In genomic region chr2:35259338-35260080, GRCm38 (mm10) we compare ENCODE assay signal across 10 mouse cellular contexts. TPM values are rescaled to one million over a fixed set of nuclear protein-coding genes. Genes with fewer than 3 reads are reported as not detected.
A peak's percentile ranks its signal among the peaks of the same experiment; 100 is the strongest.
DNase-seq lines count a peak whose midpoint lies in the region; ATAC-seq and TF ChIP-seq lines count a peak whose summit lies in the region.
"Had no signal": no experiment of that assay in that cellular context is flagged by ENCODE, and none has a peak within 500 bp of the region (broad histone marks: within the 10 kb centered on the region; RNA-seq: fewer than 3 reads in every experiment).

No protein-coding gene starts in this region.

- H3K27me3 ChIP-seq in forebrain, embryonic 10.5 days (ENCODE audit: poor library complexity, severe bottlenecking) = peaks cover 52% of the 10 kb centered on the region
- peaks cover 6% of the 10 kb centered on the region; the same call in 1 of the 2 replicates for H3K27me3 ChIP-seq in forebrain, embryonic 11.5 days (ENCODE audit: control insufficient read depth, insufficient read depth, low read length)
- H3K27me3 ChIP-seq in embryonic facial prominence, embryonic 13.5 days = no peaks in the 10 kb centered on the region
- H3K27me3 ChIP-seq in cerebellum, adult 2 months (ENCODE audit: control insufficient read depth, insufficient read depth, low read length) = peaks cover 1% of the 10 kb centered on the region
- H3K27me3 ChIP-seq: Patski had no signal

- H3K4me3 ChIP-seq in forebrain, embryonic 10.5 days = no peak overlapping the region
- no peak overlapping the region for H3K4me3 ChIP-seq in forebrain, embryonic 11.5 days (ENCODE audit: low read depth, low read length)
- H3K4me3 ChIP-seq in embryonic facial prominence, embryonic 13.5 days = no peak overlapping the region
- H3K4me3 ChIP-seq in macrophage (ENCODE audit: inconsistent target) = no peak overlapping the region; the same call in 1 of the 2 replicates
- H3K4me3 ChIP-seq in cerebellum, adult 2 months (replicated peaks; ENCODE audit: insufficient read depth, low read depth, low read length) = no peak overlapping the region
- H3K4me3 ChIP-seq: liver, embryonic 15.5 days had no signal

- H3K9ac ChIP-seq in forebrain, embryonic 11.5 days (ENCODE audit: low read length) = no peak overlapping the region
- H3K9ac ChIP-seq in embryonic facial prominence, embryonic 13.5 days = no peak overlapping the region
- H3K9ac ChIP-seq: liver, embryonic 15.5 days had no signal

- TF ChIP-seq POLR2A in cerebellum, adult 2 months (IDR thresholded peaks at IDR 0.05; ENCODE audit: borderline replicate concordance, insufficient read depth, low read length) = no peak

- 0 out of 2 replicates have a peak overlapping the region, but pooled peaks have one; percentile 44 for H3K27ac ChIP-seq in forebrain, embryonic 10.5 days
- H3K27ac ChIP-seq in forebrain, embryonic 11.5 days (ENCODE audit: low read depth, low read length) = no peak overlapping the region
- peak overlapping the region; percentile 83 for H3K27ac ChIP-seq in embryonic facial prominence, embryonic 13.5 days
- H3K27ac ChIP-seq in macrophage = peak overlapping the region; percentile 88
- H3K27ac ChIP-seq in cerebellum, adult 2 months (ENCODE audit: insufficient read depth, low read length) = no peak overlapping the region
- H3K27ac ChIP-seq: liver, embryonic 15.5 days had no signal

- ATAC-seq in forebrain, embryonic 11.5 days (replicated peaks; ENCODE audit: low FRiP score) = no peak
- ATAC-seq in embryonic facial prominence, embryonic 13.5 days (ENCODE audit: insufficient number of reproducible peaks, insufficient read depth, low FRiP score, low TSS enrichment, low read depth) = 0 out of 2 replicates have a peak, but pooled peaks have one; percentile 22
- ATAC-seq: Patski had no signal

- no peaks in the 10 kb centered on the region for H3K9me3 ChIP-seq in forebrain, embryonic 10.5 days
- no peaks in the 10 kb centered on the region for H3K9me3 ChIP-seq in forebrain, embryonic 11.5 days (ENCODE audit: control insufficient read depth, low read length)
- H3K9me3 ChIP-seq in embryonic facial prominence, embryonic 13.5 days = no peaks in the 10 kb centered on the region
- H3K9me3 ChIP-seq: liver, embryonic 15.5 days had no signal

- H3K4me2 ChIP-seq in forebrain, embryonic 11.5 days (ENCODE audit: low read depth, low read length, severe bottlenecking) = no peak overlapping the region
- peak overlapping the region; percentile 95 for H3K4me2 ChIP-seq in embryonic facial prominence, embryonic 13.5 days
- H3K4me2 ChIP-seq: liver, embryonic 15.5 days had no signal

- peaks cover 83% of the 10 kb centered on the region for H3K79me2 ChIP-seq in macrophage (ENCODE audit: inconsistent target)

- no peaks in the 10 kb centered on the region for H3K36me3 ChIP-seq in forebrain, embryonic 10.5 days (replicated peaks)
- no peaks in the 10 kb centered on the region for H3K36me3 ChIP-seq in forebrain, embryonic 11.5 days (ENCODE audit: control insufficient read depth, insufficient read depth, low read length)
- no peaks in the 10 kb centered on the region for H3K36me3 ChIP-seq in embryonic facial prominence, embryonic 13.5 days
- no peaks in the 10 kb centered on the region for H3K36me3 ChIP-seq in macrophage (ENCODE audit: inconsistent target)
- H3K36me3 ChIP-seq: liver, embryonic 15.5 days had no signal

- no peak for TF ChIP-seq CTCF in cerebellum, adult 2 months (IDR thresholded peaks at IDR 0.05; ENCODE audit: borderline replicate concordance, insufficient read depth, low read depth, low read length)

- WGBS in forebrain, embryonic 10.5 days = 63% methylated on average over 13 of the region's 13 CpGs
- WGBS in forebrain, embryonic 11.5 days = 60% methylated on average over 13 of the region's 13 CpGs
- WGBS in embryonic facial prominence, embryonic 13.5 days = 14% methylated on average over 13 of the region's 13 CpGs
- WGBS in macrophage (ENCODE audit: missing documents) = 13% methylated on average over 13 of the region's 13 CpGs
- 54% methylated on average over 13 of the region's 13 CpGs for WGBS in cerebellum, adult 2 months

- DNase-seq in forebrain, embryonic 10.5 days (ENCODE audit: extremely low spot score, low spot score) = no peak
- no peak for DNase-seq in forebrain, embryonic 11.5 days (ENCODE audit: low spot score)
- peak; percentile 94 for DNase-seq in 416B (ENCODE audit: low read depth)
- DNase-seq in cerebellum, adult 2 months = no peak
- DNase-seq in embryo, embryonic 10 days (ENCODE audit: low spot score) = no peak
- DNase-seq in cerebellum, adult 18-20 months = no peak

- peaks cover 31% of the 10 kb centered on the region for H3K4me1 ChIP-seq in forebrain, embryonic 10.5 days
- peaks cover 7% of the 10 kb centered on the region; the same call in 1 of the 2 replicates for H3K4me1 ChIP-seq in forebrain, embryonic 11.5 days (replicated peaks; ENCODE audit: control insufficient read depth, insufficient read depth, low read length)
- peaks cover 77% of the 10 kb centered on the region for H3K4me1 ChIP-seq in embryonic facial prominence, embryonic 13.5 days
- no peaks in the 10 kb centered on the region for H3K4me1 ChIP-seq in cerebellum, adult 2 months (ENCODE audit: control insufficient read depth, insufficient read depth, low read length)

RNA-seq across cellular contexts. Expression of gene Gsn, which starts 3.3 kb away (rescaled TPM):
- 14.6 and 15.5 TPM in 2 replicates for polyA plus RNA-seq in forebrain, embryonic 10.5 days (2016; fragmentation: Nextera tagmentation; extraction: Ambion mirVana)
- polyA plus RNA-seq in forebrain, embryonic 11.5 days (2014; fragmentation: Nextera tagmentation; extraction: Ambion mirVana) = 28.0 and 33.4 TPM in 2 replicates
- 176 and 188 TPM in 2 replicates for polyA plus RNA-seq in embryonic facial prominence, embryonic 13.5 days (2015; fragmentation: Nextera tagmentation; extraction: Ambion mirVana)
- total RNA-seq in macrophage (2018; cell fraction: chromatin; rRNA removed) = 10 to 100 TPM in 23 of 26 experiments, 1 to 10 TPM in 3; 8.4 to 93.6 (median 29.9) TPM
- 100 to 1,000 TPM in 25 of 26 experiments, 10 to 100 TPM in 1; 99.7 to 189 (median 139) TPM for total RNA-seq in macrophage (2018; cell fraction: cytosol; rRNA removed)
- 100 to 1,000 TPM in 3 of 26 experiments, 10 to 100 TPM in 23; 39.9 to 143 (median 74.4) TPM for total RNA-seq in macrophage (2018; cell fraction: nucleus; rRNA removed)
- 134 to 277 TPM (median 181 TPM) in 3 replicates for polyA plus RNA-seq in macrophage (2018)
- polyA plus RNA-seq in cerebellum, adult 2 months (2012; rRNA removed) = 119 and 127 TPM in 2 replicates

RNA-seq across cellular contexts. Expression of gene Rab14, which starts 58.6 kb away (rescaled TPM):
- 254 and 258 TPM in 2 replicates for polyA plus RNA-seq in forebrain, embryonic 10.5 days (2016; fragmentation: Nextera tagmentation; extraction: Ambion mirVana)
- polyA plus RNA-seq in forebrain, embryonic 11.5 days (2014; fragmentation: Nextera tagmentation; extraction: Ambion mirVana) = 249 and 271 TPM in 2 replicates
- 354 and 366 TPM in 2 replicates for polyA plus RNA-seq in embryonic facial prominence, embryonic 13.5 days (2015; fragmentation: Nextera tagmentation; extraction: Ambion mirVana)
- total RNA-seq in macrophage (2018; cell fraction: chromatin; rRNA removed) = 100 to 1,000 TPM; 243 to 608 (median 477) TPM
- 100 to 1,000 TPM; 166 to 246 (median 212) TPM for total RNA-seq in macrophage (2018; cell fraction: cytosol; rRNA removed)
- total RNA-seq in macrophage (2018; cell fraction: nucleus; rRNA removed) = 100 to 1,000 TPM; 214 to 458 (median 297) TPM
- 185 to 231 TPM (median 186 TPM) in 3 replicates for polyA plus RNA-seq in macrophage (2018)
- polyA plus RNA-seq in cerebellum, adult 2 months (2012; rRNA removed) = 165 and 168 TPM in 2 replicates

Comparison
In these comparisons a context has a peak if more than half of its experiments do, and no peak if none do; other contexts are left out.
1. H3K27ac ChIP-seq: peak in forebrain, embryonic 10.5 days (single experiment), embryonic facial prominence, embryonic 13.5 days (single experiment) and macrophage (single experiment); none in forebrain, embryonic 11.5 days (single experiment) and cerebellum, adult 2 months (single experiment).